Mouse (Mus musculus): ENCODE measurements around the gene Tjap1. TPM values are rescaled to one million over a fixed set of nuclear protein-coding genes. Genes with fewer than 3 reads are reported as not detected.

Tjap1 gene
- total and polyA plus RNA-seq, 2 experiments from 2014 or later, result 20.1 to 31.9 TPM

GRCm38 (mm10) chr17:46320492-46320891 is 37.7 kb upstream of the Tjap1 start:
- H3K27ac ChIP-seq (ENCODE audit: low read depth), result no peak overlapping the region
- H3K9ac ChIP-seq (replicated peaks; ENCODE audit: low read depth, low read length), result no peak overlapping the region
- no peak for DNase-seq (ENCODE audit: low spot score)
- H3K36me3 ChIP-seq (replicated peaks; ENCODE audit: control insufficient read depth, insufficient read depth, low read length), result peaks cover 13% of the 10 kb centered on the region; the same call in 1 of the 2 replicates
- no peaks in the 10 kb centered on the region for H3K4me1 ChIP-seq (ENCODE audit: control insufficient read depth, insufficient read depth)
- 65% methylated on average over 6 of the region's 6 CpGs for WGBS
- ATAC-seq (ENCODE audit: insufficient read depth, low read depth), result no peak
- no peaks in the 10 kb centered on the region for H3K27me3 ChIP-seq (ENCODE audit: control insufficient read depth, insufficient read depth, low read length)
- H3K9me3 ChIP-seq (replicated peaks; ENCODE audit: control insufficient read depth, low read length), result no peaks in the 10 kb centered on the region
- no peak overlapping the region for H3K4me3 ChIP-seq (ENCODE audit: low read depth, low read length)
- H3K4me2 ChIP-seq (ENCODE audit: low read depth, low read length), result no peak overlapping the region
- no peak for TF ChIP-seq EP300 (IDR thresholded peaks at IDR 0.05; ENCODE audit: low read depth)
- no peak for TF ChIP-seq CTCF (IDR thresholded peaks at IDR 0.05; ENCODE audit: low read depth)

DNA sequence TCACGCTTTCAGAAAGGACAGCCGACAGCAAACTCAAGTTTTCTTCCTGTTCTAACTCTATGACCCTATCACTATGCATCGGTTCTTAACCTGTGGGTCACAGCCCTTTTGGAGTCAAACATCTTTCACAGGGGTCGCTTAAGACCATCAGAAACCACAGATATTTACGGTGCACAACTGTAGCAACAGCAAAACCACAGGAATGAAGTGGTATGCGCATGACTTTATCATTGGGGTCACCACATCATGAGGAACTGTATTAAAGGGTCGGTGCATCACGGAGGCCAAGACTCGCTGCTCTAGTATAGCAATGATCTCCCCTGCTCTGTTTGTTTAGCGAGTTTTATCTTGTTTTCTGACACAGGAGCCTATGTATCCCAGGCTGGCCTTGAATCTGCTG is 33.0 kb upstream of the Tjap1 start:
- Histone ChIP-seq H3K4me2 (ENCODE audit: low read depth, low read length) (no peak overlapping the region), H3K4me3 (ENCODE audit: low read depth, low read length) (no peak overlapping the region), H3K4me1 (ENCODE audit: control insufficient read depth, insufficient read depth) (no peaks in the 10 kb centered on the region), H3K9me3 (replicated peaks; ENCODE audit: control insufficient read depth, low read length) (no peaks in the 10 kb centered on the region), H3K27me3 (ENCODE audit: control insufficient read depth, insufficient read depth, low read length) (no peaks in the 10 kb centered on the region), H3K27ac (ENCODE audit: low read depth) (no peak overlapping the region), H3K36me3 (replicated peaks; ENCODE audit: control insufficient read depth, insufficient read depth, low read length) (0 out of 2 replicates have a peak, but pooled peaks cover 10% of the 10 kb centered on the region), H3K9ac (replicated peaks; ENCODE audit: low read depth, low read length) (no peak overlapping the region)
- DNase-seq (ENCODE audit: low spot score) (no peak), ATAC-seq (ENCODE audit: insufficient read depth, low read depth) (no peak)
- TF ChIP-seq CTCF (IDR thresholded peaks at IDR 0.05; ENCODE audit: low read depth) (no peak), EP300 (IDR thresholded peaks at IDR 0.05; ENCODE audit: low read depth) (no peak)
- WGBS, result 85% methylated on average over 10 of the region's 10 CpGs

GRCm38 (mm10) chr17:46313135-46313715 is 30.4 kb upstream of the Tjap1 start:
- no peak overlapping the region for H3K27ac ChIP-seq (ENCODE audit: low read depth)
- no peaks in the 10 kb centered on the region for H3K27me3 ChIP-seq (ENCODE audit: control insufficient read depth, insufficient read depth, low read length)
- no peak overlapping the region for H3K9ac ChIP-seq (replicated peaks; ENCODE audit: low read depth, low read length)
- H3K4me3 ChIP-seq (ENCODE audit: low read depth, low read length), result no peak overlapping the region
- DNase-seq (ENCODE audit: low spot score) (no peak), ATAC-seq (ENCODE audit: insufficient read depth, low read depth) (no peak)
- H3K4me1 ChIP-seq (ENCODE audit: control insufficient read depth, insufficient read depth), result peaks cover 8% of the 10 kb centered on the region; the same call in 1 of the 2 replicates
- TF ChIP-seq EP300 (IDR thresholded peaks at IDR 0.05; ENCODE audit: low read depth) (no peak), CTCF (IDR thresholded peaks at IDR 0.05; ENCODE audit: low read depth) (no peak)
- 0 out of 2 replicates have a peak, but pooled peaks cover 10% of the 10 kb centered on the region for H3K36me3 ChIP-seq (replicated peaks; ENCODE audit: control insufficient read depth, insufficient read depth, low read length)
- no peaks in the 10 kb centered on the region for H3K9me3 ChIP-seq (replicated peaks; ENCODE audit: control insufficient read depth, low read length)
- 82% methylated on average over 9 of the region's 9 CpGs for WGBS
- no peak overlapping the region for H3K4me2 ChIP-seq (ENCODE audit: low read depth, low read length)

DNA sequence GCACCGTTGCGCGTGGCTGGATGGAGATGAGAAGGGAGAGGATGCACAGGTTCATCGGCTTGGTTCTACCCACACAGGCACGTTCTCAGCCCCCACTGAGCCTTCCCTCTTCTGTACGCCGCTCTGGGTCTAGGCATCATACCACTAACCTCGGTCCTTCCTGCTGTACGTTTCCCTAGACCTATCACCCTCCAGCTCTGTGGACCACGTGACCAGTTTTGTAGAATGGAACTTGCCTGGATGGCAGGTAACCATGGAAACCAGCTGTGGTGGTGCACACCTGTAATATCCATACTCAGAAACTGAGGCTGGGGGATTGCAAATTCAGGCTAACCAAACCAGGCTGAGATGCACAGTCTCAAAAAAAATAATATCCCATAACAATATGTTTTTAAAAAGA is 27.7 kb upstream of the Tjap1 start:
- DNase-seq (ENCODE audit: low spot score) (no peak), ATAC-seq (ENCODE audit: insufficient read depth, low read depth) (no peak)
- TF ChIP-seq EP300 (IDR thresholded peaks at IDR 0.05; ENCODE audit: low read depth) (no peak), CTCF (IDR thresholded peaks at IDR 0.05; ENCODE audit: low read depth) (no peak)
- 83% methylated on average over 10 of the region's 10 CpGs for WGBS
- Histone ChIP-seq H3K36me3 (replicated peaks; ENCODE audit: control insufficient read depth, insufficient read depth, low read length) (0 out of 2 replicates have a peak, but pooled peaks cover 15% of the 10 kb centered on the region), H3K9me3 (replicated peaks; ENCODE audit: control insufficient read depth, low read length) (no peaks in the 10 kb centered on the region), H3K27ac (ENCODE audit: low read depth) (no peak overlapping the region), H3K27me3 (ENCODE audit: control insufficient read depth, insufficient read depth, low read length) (no peaks in the 10 kb centered on the region), H3K4me1 (ENCODE audit: control insufficient read depth, insufficient read depth) (peaks cover 8% of the 10 kb centered on the region; the same call in 1 of the 2 replicates), H3K4me2 (ENCODE audit: low read depth, low read length) (no peak overlapping the region), H3K9ac (replicated peaks; ENCODE audit: low read depth, low read length) (no peak overlapping the region), H3K4me3 (ENCODE audit: low read depth, low read length) (no peak overlapping the region)

DNA sequence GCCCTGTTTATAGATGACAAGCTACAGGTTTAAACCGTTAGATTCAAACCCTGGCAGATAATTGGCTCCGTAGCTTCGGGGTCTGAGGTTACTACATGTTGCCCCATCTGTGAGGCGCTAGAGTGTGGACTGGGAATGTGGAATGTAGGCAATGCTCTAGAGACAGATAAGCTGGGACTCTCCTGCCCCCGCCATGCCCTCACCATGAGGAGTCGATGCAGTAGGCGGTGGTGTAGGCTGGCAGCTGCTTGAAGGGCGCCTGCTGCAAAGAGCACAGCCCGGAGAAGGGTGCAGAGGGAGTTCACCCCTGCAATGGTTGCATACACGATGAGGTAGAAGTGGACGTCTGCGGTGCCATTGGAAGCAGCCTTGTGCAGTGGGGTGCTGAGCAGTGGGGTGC is 27.0 kb upstream of the Tjap1 start:
- ATAC-seq (ENCODE audit: insufficient read depth, low read depth) (peak; percentile 81), DNase-seq (ENCODE audit: low spot score) (peak; percentile 47)
- no peak overlapping the region for H3K27ac ChIP-seq (ENCODE audit: low read depth)
- peaks cover 8% of the 10 kb centered on the region; the same call in 1 of the 2 replicates for H3K4me1 ChIP-seq (ENCODE audit: control insufficient read depth, insufficient read depth)
- no peak for TF ChIP-seq CTCF (IDR thresholded peaks at IDR 0.05; ENCODE audit: low read depth)
- no peak for TF ChIP-seq EP300 (IDR thresholded peaks at IDR 0.05; ENCODE audit: low read depth)
- no peak overlapping the region for H3K4me3 ChIP-seq (ENCODE audit: low read depth, low read length)
- H3K27me3 ChIP-seq (ENCODE audit: control insufficient read depth, insufficient read depth, low read length), result no peaks in the 10 kb centered on the region
- H3K9me3 ChIP-seq (replicated peaks; ENCODE audit: control insufficient read depth, low read length), result no peaks in the 10 kb centered on the region
- H3K36me3 ChIP-seq (replicated peaks; ENCODE audit: control insufficient read depth, insufficient read depth, low read length), result 0 out of 2 replicates have a peak, but pooled peaks cover 15% of the 10 kb centered on the region
- H3K4me2 ChIP-seq (ENCODE audit: low read depth, low read length), result no peak overlapping the region
- WGBS, result 36% methylated on average over 12 of the region's 12 CpGs
- no peak overlapping the region for H3K9ac ChIP-seq (replicated peaks; ENCODE audit: low read depth, low read length)

- H3K4me1 ChIP-seq (ENCODE audit: control insufficient read depth, insufficient read depth), result peaks cover 8% of the 10 kb centered on the region; the same call in 1 of the 2 replicates
- no peak for DNase-seq (ENCODE audit: low spot score)
These were observed 24.1 kb upstream of the Tjap1 start for GRCm38 (mm10) chr17:46306956-46307355.

More at GRCm38 (mm10) chr17:46306956-46307355, 24.1 kb upstream of the Tjap1 start:
- Histone ChIP-seq H3K27me3 (ENCODE audit: control insufficient read depth, insufficient read depth, low read length) (no peaks in the 10 kb centered on the region), H3K4me3 (ENCODE audit: low read depth, low read length) (no peak overlapping the region), H3K9me3 (replicated peaks; ENCODE audit: control insufficient read depth, low read length) (no peaks in the 10 kb centered on the region), H3K4me2 (ENCODE audit: low read depth, low read length) (no peak overlapping the region), H3K36me3 (replicated peaks; ENCODE audit: control insufficient read depth, insufficient read depth, low read length) (0 out of 2 replicates have a peak, but pooled peaks cover 5% of the 10 kb centered on the region), H3K27ac (ENCODE audit: low read depth) (no peak overlapping the region), H3K9ac (replicated peaks; ENCODE audit: low read depth, low read length) (no peak overlapping the region)
- TF ChIP-seq EP300 (IDR thresholded peaks at IDR 0.05; ENCODE audit: low read depth) (no peak), CTCF (IDR thresholded peaks at IDR 0.05; ENCODE audit: low read depth) (no peak)
- 89% methylated on average over 15 of the region's 15 CpGs for WGBS
- ATAC-seq (ENCODE audit: insufficient read depth, low read depth), result no peak

Data from heart, postnatal 0 days (tissue).